Mouse (Mus musculus) T-helper 17 cell (primary cell): Measurements from ENCODE around the gene Zfp366.

Source experiments
- in situ Hi-C, 2 experiments: fragments of 300-600 bp; cut with MboI, MseI; formaldehyde crosslinking; loops; 1 replicate in 1 of 2; 2 replicates in 1 of 2; pipeline ENCODE4 v1.15.1; 2025; ENCODE audit warnings: high pct_unique_total_duplicates in 2 of 2

Gene Zfp366

GRCm38 (mm10) chr13:99294176-99294575 is 109.6 kb downstream of the Zfp366 start:
- in situ Hi-C loops, result loop anchor here in 1 of 2 experiments (25.0 kb wide), 1 partner anchor 1532 kb away; the partner anchor contains the start of gene Gm10260

- in situ Hi-C loops, result loop anchor here (5.0 to 25.0 kb wide), 3 partner anchors 53 to 1838 kb away; partner anchors contain the start of gene Gm10260 (in 1 of the 2)
These were observed 115.3 kb downstream of the Zfp366 start for GRCm38 (mm10) chr13:99299921-99300320.
